Mouse (Mus musculus) skeletal muscle tissue, postnatal 0 days (tissue): Measurements from ENCODE around the gene Slc5a9. TPM values are rescaled to one million over a fixed set of nuclear protein-coding genes. Genes with fewer than 3 reads are reported as not detected.

Experiments
- polyA plus RNA-seq: library from polyadenylated mRNA; unstranded; fragments of >200 nt; fragmentation: Nextera tagmentation; extraction: Ambion mirVana; gene quantifications from 2 replicates; pipeline ENCODE4 v1.2.1, GENCODE M21; 2015

The Slc5a9 gene
- polyA plus RNA-seq: 0.35 TPM in 1 of 2 replicates, not detected in the other

GRCm38 (mm10) chr4:111902775-111903174 lies at the start of gene Slc5a9:
TSS of gene Slc5a9 (minus strand) at chr4:111902918.

GRCm38 (mm10) chr4:111919092-111919491 lies 16.4 kb upstream of the Slc5a9 start, which contains the start of gene Skint8:
TSS of gene Skint8 (plus strand) at chr4:111919392.

Other genes with a start within 250 kb of the Slc5a9 start
- 14.7 and 15.6 TPM in 2 replicates for gene Spata6, start 182.9 kb downstream of the Slc5a9 start, polyA plus RNA-seq
- gene Skint8, start 16.5 kb upstream of the Slc5a9 start, polyA plus RNA-seq: 0.22 TPM in 1 of 2 replicates, not detected in the other
- not detected in 2 replicates for gene Skint7, start 70.0 kb upstream of the Slc5a9 start, polyA plus RNA-seq
- gene Skint1, start 103.4 kb upstream of the Slc5a9 start, polyA plus RNA-seq: 0.63 TPM in 1 of 2 replicates, not detected in the other
- 0.14 and 0.23 TPM in 2 replicates for gene Skint4, start 169.1 kb upstream of the Slc5a9 start, polyA plus RNA-seq